Mouse (Mus musculus) cerebellum, adult 9-10 months (tissue): ENCODE results near the gene E4f1.

ENCODE experiments used
- DNase-seq: peaks from one replicate; pipeline ENCODE4 v3.0.0; 2022

E4f1 gene

DNA sequence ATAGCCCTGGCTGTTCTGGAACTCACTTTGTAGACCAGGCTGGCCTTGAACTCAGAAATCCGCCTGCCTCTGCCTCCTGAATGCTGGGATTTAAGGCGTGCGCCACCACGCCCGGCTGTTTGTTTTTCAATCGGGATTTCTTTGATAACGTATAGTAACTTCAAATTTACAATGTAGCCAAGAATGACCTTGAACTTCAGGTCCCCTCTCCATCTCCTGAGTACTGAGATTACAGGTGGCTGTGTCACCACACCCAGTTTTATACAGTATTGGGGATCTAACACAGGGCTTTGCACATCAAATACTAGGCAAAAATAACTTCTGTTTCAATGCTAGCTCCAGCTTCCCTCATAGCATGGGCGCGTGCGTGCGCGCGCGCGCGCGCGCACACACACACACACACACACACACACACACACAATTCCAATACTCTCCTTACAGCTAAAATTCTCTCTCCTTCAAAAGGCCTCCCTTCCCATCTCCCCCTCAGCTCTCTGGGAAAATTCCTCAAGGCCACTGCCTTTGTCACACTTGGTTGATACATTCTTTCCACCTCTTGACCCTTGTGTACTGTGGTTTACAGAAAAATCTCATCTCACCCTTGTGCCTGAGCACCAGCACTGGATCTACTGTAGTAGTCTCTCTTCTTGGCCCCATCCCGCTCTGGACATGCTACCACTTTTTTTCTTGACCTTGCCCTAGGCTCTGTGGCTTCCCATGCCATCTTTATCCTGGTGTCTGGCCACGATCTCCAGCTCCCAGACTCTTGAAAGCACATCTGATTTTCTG, 11.1 kb upstream of the E4f1 start:
- DNase-seq, result no peak

DNA sequence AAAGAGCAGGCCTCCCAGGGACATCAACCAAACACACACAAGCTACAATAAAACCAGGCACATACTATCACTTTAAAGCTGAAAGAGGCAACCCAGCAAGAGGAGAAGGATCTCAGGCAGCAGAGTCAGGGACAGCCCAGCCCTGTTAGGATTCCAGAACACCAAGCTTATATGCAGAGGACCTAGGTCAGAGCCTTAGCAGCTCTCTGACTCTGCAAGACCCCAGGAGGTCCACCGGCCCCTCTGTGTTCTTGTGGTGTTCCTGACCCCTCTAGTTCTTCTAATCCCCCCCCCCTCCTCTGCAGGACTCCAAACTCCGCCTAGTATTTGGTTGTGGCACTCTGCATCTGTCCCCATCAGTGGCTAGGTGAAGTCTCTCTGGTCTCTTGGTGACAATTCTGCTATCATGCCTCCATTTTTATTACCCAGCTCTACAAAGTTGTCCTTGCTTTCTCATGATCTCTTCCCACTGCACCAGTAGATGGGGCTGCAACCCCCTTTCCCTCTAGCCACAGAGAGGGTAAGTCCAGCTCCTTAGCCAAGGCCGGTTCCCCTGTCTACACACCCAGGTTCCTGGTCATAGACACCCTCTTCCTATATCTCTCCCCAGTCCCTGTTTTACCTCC, 10.2 kb upstream of the E4f1 start:
- no peak for DNase-seq

DNA sequence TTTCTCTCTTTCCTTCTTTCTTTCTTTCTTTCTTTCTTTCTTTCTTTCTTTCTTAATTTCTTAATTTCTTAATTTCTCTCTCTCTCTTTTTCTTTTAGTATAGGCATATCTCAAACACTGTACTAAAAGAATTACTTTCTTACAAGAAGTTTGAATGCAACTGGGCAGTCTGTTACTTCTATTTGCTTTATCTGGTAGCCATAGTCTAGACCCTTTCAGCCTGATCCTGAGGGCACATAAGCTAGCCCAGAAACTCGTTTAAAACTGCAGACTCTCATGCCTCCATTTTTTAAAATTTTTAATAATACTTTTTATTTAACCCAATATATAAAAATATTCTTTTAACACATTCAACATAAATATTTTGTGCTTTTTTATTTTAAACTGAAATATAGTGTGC, 9.3 kb upstream of the E4f1 start:
- no peak for DNase-seq

DNA sequence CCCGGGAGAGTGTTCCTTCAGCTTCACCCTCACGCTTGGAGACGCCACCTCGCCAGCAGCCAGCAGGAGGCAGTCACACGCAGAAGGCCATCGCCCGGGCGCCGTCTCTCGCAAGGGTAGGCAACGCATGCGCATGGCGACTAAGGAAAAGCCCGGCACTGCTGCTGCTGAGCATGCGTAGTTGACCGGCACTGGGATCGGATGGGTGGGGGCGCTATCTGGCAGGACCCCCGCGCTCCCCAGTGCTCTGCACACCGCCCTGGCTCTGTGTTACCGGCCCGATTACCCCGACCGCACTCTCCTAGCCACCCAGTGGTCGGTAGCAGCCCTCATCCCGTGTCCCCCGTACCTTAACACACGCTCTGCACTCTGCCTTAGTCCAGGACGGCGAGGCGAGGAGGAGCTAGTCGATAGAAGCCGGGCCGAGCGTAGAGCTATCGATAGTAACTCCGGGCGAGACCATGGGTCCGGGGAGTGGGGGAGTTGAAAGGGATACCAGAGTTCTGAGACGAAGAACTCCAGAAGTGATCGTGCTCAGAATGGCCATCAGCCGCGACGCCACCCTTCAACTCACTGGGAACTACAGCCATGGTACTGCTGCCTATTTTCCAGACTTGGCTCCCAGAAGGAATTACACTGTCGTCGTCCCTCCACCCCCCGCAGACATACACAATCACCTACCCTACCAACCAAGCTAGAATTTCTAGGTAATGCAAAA, 8.7 kb upstream of the E4f1 start, which contains the start of gene Mlst8:
Mlst8 (minus strand) TSS at position 416 of the 718 bp plus-strand sequence.
- peak; percentile 98 for DNase-seq

DNA sequence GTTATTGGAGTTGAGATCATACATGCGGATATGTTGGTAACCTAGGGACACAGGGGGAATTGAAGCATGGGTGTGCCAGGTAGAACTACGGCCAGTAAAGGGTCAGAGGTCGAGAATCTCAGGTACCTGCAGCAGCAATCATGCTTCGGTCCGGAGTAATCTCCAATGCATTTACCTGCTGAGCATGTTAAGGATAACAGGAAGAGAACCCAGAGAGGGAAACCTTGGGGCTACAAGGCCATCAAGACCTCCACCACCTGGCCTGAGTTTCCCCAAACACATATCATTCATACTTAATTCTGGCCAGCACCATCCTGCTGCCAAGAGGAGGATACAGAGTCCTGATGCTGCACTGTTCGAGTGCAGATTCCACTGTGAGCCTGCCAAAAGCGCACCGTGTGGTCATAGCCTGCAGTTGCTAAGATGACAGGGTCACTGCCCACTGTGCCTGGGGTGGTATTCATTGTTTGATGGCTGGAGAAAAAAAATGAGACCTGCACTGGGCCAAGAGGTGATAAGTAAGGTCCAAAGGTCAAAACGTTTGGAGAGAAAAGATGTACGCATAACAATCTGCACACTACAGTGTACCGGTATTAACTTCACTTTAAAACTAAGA, 8.0 kb upstream of the E4f1 start:
- DNase-seq, result peak; percentile 74

DNA sequence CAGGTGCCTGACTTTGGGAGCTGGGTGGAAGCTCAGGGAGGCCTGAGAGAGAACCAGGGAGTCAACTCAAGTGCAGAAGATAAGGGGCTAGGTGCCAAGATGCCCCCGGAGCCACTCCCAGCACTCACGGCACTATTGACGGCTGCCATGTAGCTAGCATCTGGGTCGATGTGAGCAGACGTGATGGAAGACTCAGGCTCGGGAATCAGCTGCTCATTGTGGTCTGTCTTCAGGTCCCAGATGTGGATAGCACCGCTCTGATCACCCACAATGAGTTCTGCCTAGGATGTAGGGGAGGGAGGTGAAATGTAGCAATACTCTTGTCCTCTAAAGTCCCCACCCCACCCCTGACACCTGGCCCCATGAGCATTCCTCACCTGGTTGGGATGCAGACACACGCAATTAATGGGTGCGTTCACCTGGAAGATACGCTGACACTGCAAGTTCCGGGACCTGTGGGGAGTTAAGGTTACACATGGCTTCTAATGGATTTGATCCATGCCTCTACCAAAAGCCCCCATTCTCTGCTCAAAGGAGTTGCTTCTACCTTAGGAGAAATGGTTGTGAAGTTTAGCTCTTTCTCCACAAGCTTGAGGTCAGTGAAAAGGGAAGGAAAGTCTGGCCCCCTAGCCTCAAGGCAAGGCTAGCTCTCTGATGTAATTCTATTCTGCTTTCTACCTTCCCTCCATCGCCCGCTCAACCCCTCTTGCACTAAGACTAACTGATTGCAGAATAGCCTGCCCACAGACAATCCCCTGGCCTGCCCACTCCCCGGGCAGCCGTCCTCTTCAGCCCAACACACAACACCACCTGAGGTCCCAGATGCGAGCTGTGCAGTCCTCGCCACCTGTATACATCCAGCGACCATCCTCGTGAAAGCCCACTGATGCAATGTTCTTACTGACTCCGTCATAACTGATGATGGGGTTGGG, 7.2 kb upstream of the E4f1 start:
- DNase-seq, result peak; percentile 63

DNA sequence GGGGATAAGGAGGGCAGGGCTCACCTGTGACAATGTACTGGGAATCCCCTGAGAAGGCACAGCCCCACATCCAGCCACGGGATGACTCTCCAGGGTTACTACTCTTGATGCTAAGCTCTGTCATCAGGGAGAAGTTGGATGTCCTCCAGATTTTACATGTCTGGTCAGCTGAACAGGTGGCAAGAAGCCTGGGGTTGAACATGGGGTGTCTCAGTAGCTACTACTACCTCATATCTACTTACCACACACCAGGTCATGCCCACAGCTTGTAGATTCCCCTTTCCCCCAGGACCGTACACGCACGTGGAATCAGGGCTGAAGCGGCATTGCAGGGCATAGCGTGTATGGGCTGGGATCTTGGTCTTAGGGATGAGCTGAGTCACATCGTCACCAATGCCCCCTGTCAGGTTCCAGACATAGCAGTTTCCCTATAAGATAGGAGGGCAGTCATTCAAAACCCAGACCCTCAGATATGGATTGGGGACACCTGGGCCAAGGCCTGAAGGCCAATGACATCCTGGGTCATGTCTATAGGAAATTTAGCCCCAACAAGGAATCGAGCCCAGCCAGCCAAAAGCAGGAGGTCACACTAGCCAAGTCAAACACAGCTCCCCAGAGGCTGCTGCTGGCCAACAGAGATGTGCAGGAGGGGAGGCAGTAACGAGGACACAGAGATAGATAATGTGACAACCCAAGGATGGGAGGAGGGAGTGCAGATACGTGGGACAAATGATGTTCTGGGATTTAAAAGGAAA, 6.1 kb upstream of the E4f1 start:
- peak; percentile 58 for DNase-seq

DNA sequence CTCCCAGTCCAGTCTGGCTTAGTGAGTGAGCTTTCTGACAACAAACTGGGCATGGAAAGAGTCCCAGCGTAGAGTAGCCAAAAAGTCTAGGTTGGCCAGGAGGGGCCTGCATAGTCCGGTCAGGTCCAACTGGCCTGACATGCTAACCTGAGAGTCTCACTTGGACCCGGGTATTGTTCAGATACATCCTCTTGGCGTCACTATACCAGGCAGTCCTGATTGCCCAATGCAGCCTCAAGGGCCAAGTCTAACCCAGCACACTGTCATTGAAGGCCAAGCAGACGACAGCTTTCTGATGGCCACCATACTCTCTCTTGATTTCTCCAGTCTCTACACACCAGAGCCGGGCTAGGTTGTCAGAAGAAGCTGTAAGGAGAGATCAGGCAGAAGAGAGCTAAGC, 5.5 kb upstream of the E4f1 start:
- no peak for DNase-seq

DNA sequence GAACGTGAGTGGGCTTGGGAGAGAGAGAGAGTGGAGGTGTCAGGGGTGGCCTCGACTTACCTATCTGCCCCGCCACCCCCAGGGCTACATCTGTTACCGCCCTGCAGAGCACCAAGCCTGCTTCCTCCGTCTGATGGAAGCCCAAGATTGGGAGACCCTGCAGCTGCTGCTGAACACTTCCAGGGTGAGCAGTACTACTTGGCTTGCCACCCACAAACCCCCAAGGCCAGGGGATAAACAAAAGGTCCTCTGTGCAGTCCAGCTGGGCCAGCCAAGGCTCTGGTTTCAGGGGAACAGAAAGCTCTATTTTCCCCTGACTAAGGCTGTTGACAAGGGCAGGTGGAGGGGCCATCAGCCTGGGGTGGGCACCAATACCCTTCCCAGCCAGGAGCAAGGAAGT, 4.4 kb upstream of the E4f1 start:
- no peak for DNase-seq

DNA sequence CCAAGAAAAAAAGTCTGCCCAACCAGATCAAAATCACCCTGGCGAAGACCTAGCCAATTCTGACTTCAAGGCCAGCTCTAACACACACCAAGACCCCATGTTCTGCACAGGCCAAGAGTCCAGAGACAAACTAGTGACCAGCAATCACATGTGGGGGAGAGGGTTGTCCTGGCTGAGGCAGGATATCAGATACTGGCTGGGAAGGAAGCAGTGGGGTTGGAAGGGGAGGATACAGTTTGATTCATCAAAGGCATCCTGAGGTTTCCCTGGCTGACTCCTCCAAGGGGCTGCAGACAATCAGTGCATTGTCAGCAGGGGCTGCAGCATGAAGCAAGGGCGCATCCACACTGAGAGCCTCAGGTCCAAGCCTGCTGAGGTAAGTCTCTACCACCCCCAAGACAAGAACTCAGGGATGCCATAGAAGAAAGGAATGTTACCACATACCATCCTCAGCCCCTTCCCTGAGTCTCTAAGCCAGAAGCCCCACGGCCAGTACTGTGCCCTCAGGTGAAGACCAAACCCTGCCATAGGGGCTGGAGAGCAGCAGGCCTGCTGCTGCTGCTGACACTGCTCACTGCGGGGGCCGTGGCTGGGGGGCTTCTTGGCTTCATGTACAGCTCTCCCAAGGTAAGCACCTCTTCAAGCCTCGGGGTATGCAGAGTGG, 3.6 kb upstream of the E4f1 start, which contains the start of gene Bricd5:
Bricd5 (plus strand) TSS at position 273 of the 664 bp plus-strand sequence.
- DNase-seq, result no peak

DNA sequence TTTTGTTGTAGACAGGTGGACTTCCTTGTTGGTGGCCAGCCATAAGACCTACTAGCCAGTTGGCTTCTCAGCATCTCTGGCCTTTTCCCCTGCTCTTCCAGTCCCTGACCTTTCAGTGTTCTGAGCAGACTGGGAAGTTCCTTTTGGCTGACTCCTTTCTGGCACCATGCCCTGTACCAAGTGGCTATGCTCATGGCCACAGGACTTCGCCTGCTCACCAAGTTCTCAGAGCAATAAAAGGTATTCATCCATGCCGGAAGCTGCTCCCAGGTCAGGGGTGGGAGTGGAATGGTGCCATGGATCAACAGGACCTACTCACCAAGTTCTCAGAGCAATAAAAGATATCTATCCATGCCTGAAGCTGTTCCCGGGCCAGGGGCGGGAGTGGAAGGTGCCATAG, 2.4 kb upstream of the E4f1 start:
- DNase-seq, result peak; percentile 79

DNA sequence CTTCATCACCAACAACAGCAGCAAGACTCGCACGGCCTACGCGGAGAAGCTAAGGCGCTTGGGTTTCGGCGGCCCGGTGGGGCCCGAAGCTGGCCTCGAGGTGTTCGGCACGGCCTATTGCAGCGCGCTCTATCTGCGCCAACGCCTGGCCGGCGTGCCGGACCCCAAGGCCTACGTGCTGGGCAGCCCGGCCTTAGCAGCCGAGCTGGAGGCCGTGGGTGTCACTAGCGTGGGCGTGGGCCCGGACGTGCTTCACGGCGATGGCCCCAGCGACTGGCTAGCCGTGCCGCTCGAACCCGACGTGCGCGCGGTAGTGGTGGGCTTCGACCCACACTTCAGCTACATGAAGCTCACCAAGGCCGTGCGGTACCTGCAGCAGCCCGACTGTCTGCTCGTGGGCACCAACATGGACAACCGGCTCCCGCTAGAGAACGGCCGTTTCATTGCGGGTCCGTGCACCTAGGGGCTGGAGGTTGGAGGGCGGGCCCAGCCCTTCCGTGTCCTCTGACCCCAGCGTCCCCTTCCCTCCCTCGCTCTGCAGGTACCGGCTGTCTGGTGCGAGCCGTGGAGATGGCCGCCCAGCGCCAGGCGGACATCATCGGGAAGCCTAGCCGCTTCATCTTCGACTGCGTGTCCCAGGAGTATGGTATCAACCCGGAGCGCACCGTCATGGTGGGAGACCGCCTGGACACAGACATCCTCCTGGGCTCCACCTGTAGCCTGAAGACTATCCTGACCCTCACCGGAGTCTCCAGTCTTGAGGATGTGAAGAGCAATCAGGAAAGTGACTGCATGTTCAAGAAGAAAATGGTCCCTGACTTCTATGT, 801 bp upstream of the E4f1 start:
- peak; percentile 54 for DNase-seq

DNA sequence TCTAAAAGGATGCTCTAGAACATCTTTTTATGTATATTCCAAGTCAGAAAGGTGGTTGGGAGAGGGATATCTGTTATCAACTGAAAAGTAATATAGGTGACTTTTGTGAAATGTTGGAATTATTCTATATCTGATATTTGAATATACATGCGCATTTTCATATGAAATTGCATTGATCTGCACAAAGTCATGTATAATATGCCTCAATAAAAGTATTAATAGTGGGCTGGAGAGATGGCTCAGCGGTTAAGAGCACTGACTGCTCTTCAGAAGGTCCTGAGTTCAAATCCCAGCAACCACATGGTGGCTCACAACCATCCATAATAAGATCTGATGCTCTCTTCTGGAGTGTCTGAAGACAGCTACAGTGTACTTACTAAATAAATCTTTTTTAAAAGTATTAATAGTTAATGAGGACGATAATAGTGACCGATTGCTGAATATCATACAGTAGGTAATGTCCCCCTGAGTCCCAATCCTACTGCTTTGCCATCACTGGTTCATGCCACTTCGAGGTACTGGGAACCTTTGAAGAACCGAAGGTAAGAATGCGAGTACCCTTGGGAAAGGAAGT, 690 bp downstream of the E4f1 start:
- no peak for DNase-seq

DNA sequence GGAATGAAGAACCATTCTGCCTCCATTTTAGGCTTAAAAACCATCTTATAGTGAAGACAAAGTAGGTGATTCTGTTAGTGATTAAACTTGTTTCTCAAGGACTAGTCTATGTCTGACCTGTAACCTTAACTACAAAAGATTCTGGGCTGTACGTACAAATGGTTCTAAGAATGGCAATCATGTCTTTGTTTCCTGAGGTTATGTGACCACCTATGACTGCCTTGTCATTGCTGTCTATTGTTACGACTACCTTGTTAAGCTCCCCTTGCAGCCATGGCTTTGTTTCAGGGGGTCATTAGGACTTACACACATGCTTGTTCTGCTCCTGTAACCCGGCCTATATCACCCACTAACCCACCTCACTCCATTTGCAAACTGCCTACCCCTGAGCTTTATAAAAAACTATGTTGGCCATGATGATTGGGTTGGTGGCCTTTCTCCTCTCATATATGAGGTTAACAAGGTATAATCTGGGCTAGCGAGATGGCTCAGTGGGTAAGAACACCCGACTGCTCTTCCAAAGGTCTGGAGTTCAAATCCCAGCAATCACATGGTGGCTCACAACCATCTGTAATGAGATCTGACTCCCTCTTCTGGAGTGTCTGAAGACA, 1.4 kb downstream of the E4f1 start:
- DNase-seq, result peak; percentile 63

DNA sequence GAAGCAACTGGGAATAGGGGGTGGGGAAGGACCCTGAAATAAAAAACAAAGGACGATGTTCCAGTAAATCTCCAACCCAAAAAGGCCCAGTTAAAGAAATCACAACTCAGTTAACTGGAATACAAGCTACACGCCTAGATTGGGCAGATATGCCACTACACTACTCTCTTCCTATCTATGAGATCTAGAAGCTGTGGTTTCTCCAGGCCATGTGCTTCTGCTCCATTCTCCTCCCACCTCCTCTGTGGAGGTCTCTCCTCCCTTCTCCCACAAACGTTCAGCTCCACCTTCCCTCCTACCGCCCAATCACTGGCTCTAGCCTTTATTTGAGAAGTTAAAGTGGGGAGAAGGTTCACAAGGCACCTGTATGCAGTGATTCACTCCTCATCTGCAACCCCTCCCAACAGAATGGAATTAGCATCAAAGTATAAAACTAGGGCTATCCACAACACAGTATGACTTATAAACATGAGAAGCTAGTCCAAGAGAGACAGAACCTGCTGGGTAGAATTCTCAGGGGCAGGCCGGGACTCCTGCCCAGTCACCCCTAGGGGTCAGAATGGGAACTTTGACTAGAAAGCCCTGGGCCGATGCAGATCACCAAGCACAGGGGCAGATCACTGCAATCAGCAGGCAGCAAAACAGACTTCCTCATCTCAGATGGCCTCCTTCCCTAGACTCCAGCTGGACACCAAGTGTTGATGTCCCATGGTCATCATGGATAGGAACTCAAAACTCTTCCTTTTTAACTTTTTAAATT, 6.6 kb downstream of the E4f1 start:
- DNase-seq, result no peak

DNA sequence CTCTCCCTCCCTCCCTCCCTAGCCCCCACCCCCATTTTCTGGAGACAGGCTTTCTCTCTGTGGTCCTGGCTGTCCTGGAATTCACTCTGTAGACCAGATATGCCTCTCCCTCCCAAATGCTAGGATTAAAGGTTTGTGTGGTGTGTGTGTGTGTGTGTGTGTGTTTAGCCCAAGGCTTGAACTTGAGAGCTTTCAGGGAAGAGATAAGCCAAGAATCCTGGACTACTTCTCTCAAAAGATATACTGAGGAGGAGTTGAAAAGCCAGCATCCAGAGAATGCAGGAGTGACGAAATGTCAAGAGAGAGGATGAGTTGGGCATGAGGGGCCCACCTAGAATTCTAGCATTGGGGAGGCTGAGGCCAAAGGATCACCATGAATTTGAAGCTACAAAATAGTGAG, 7.2 kb downstream of the E4f1 start:
- no peak for DNase-seq

DNA sequence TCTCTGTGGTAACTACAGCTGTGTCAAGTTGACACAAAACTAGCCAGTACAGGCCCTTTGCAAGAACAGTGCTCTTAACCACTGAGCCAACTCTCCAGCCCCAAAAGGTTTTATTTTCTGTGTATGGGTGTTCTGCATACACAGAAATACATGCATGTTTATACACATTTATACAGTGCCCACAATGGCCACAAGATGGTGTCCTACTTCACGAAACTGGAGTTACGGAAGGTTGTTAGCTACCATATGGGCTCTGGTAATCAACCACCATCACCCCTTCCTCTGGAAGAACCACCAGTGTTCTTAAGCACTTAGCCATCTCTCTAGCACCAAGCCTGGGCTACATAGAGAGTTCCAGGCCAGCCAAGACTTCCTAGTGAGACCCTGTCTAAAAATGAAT, 8.5 kb downstream of the E4f1 start:
- no peak for DNase-seq

DNA sequence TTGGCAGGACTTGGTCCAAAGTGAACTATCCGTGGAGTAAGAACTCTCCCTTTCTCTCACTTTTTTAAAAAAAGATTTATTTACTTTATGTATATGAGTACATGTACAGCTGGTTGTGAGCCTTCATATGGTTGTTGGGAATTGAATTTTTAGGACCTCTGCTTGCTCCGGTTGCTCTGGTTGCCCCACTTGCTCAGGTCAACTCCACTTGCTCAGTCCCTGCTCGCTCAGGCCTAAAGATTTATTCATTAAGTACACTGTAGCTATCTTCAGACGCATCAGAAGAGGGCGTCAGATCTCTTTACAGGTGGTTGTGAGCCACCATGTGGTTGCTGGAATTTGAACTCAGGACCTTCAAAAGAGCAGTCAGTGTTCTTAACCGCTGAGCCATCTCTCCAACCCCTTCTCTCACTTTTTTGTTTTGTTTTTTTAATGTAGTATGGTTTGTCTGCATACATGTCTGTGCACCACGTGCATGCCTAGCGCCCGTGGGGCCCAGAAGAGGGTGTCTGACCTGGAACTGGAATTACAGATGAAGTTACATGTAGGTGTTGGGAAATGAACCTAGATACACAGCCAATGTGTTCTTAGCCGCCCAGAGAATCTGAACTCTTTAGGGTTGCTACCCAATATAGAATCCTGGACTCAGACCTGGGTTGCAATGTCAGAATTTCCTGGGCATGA, 14.4 kb downstream of the E4f1 start:
- DNase-seq, result peak; percentile 62
